Mouse (Mus musculus) adrenal gland, postnatal 36 days (tissue): ENCODE data around the gene Cdk11b. TPM values are rescaled to one million over a fixed set of nuclear protein-coding genes. Genes with fewer than 3 reads are reported as not detected.
A peak's percentile ranks its signal among the peaks of the same experiment; 100 is the strongest.

Experiments used
- DNase-seq, 2 experiments: peaks; one replicate each; pipeline ENCODE4 v3.0.0; 2021; ENCODE audit warnings: mixed read lengths in 1 of 2
- long read RNA-seq, 2 experiments: library from polyadenylated mRNA; stranded (forward); transcript quantifications; one replicate each; pipeline ENCODE4 v2.0.0; 2021; ENCODE audit warnings: borderline sequencing depth in 2 of 2
- total RNA-seq, 2 experiments: library from RNA; stranded (reverse); gene quantifications; 2 replicates each; pipeline ENCODE4 v1.2.3; 2021

Cdk11b gene
- total RNA-seq, result 10 to 100 TPM; 42.5 to 52.6 TPM
- long read RNA-seq, experiment 1, transcript Cdk11b-201 (20 exons, 2,595 nt), result major isoform, 18 of 75 reads
- long read RNA-seq, experiment 1, transcript Cdk11b-202 (20 exons, 2,673 nt), result minor isoform, 6 of 75 reads
- long read RNA-seq, experiment 1, partial matches to known transcripts, result 26 of 75 reads
- long read RNA-seq, experiment 1, other reads (novel, unspliced or antisense), result 25 of 75 reads
- long read RNA-seq, experiment 2, transcript Cdk11b-202 (20 exons, 2,673 nt), result minor isoform, 6 of 28 reads
- long read RNA-seq, experiment 2, transcript Cdk11b-201 (20 exons, 2,595 nt), result major isoform, 10 of 28 reads
- long read RNA-seq, experiment 2, partial matches to known transcripts, result 4 of 28 reads
- long read RNA-seq, experiment 2, other reads (novel, unspliced or antisense), result 8 of 28 reads

DNA sequence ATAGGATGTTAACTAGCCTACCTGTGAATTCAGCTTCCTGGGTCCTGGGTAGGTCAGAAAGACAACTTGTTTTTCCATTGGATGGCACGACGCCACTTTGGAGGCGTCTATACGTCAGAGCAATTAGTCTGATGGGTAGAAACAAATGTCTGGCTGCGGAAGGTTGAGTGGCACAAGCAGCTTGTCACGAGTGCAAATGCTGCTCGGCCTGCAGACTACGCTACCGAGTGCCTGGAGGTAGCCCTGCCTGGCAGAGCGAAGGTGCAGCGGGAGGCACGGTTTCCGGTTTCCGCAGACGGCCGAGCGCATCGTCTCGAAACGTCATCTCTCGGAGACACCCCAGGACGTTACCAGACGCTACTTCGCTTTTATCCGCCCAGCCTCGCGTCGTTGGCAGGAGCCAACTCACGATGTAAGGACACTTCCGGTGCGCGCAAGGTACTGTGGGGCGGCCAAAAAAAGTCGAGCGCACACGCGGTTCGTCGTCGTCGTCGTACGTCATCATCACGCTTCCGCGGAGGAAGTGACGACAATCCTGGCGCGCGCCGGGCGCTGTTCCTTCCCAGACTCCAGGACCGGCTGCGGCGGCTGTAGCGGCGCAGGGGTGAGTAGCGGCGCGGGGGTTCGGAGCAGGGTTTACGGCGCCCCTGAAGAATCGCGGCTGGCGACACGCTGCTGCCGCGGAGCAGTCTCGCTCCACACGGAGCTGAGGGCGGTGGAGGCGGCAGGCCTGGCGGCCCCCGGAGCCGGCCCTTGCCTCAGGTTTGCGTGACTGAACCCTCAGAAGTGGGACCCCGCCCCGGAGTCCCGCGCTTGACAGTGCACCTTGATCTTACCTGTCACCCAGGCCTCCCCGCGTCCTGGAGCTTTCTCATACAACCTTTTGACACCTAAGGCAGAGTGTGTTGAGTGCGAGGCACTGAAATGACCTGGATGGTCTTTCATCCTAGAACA lies at the start of gene Cdk11b:
TSS of gene Cdk11b (plus strand) at position 517 of the 954 bp plus-strand sequence.
- peak; percentile 95 to 96 for DNase-seq

- no peak for DNase-seq
Measured at GRCm38 (mm10) chr4:155574931-155575330, 49.7 kb upstream of the Cdk11b start.

- no peak for DNase-seq
Measured at GRCm38 (mm10) chr4:155575521-155575920, 49.1 kb upstream of the Cdk11b start.

- DNase-seq, result peak; percentile 77 to 83
Measured at GRCm38 (mm10) chr4:155577132-155577531, 47.5 kb upstream of the Cdk11b start.

- DNase-seq, result no peak
Measured at GRCm38 (mm10) chr4:155577741-155578140, 46.9 kb upstream of the Cdk11b start.

GRCm38 (mm10) chr4:155578336-155579125 lies 46.1 kb upstream of the Cdk11b start:
- peak; percentile 95 for DNase-seq

- peak; percentile 66 to 73 for DNase-seq
Measured at GRCm38 (mm10) chr4:155580420-155580819, 44.2 kb upstream of the Cdk11b start.

GRCm38 (mm10) chr4:155582279-155582905 lies 42.3 kb upstream of the Cdk11b start:
- peak; percentile 71 to 83 for DNase-seq

- DNase-seq, result no peak
Measured at GRCm38 (mm10) chr4:155589356-155589755, 35.3 kb upstream of the Cdk11b start.

- DNase-seq, result peak in 1 of 2 experiments; percentile 59
Measured at GRCm38 (mm10) chr4:155591012-155591719, 33.5 kb upstream of the Cdk11b start.

DNA sequence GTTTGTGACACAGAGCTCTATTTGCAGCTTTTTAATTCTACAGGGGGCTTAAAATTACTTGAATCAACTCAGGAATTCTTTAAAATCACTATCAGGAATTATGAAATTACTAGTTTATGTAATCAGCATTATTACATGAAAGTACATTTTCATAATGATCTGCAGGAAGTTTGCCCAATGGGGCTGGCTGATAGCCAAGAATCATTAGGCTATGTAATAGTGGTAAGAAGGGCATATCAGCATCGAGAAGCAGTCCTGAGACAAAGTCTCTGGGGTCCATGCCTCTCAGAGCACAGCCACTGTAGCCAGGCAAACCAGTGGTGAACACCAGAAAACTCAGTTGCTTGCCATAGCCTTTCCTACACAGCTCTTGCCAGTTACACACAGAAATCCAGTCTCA lies 30.9 kb upstream of the Cdk11b start:
- DNase-seq, result peak in 1 of 2 experiments; percentile 57

DNA sequence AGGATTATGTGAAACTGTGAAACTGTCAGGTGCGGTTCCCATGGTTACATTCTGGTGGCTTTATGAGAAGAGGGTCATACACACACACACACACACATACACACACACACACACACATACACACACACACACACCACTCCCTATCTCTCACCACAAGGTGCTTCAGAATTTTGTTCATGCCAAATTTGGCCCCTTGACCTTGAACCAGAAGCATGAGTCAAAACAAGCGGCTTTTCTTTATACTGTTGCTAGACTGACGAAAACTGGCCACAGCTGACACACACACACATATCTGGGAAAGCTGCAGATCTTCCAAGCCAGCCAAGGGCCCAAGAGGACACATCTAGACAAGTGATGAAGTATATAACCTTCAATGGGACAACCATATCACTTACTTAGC lies 28.9 kb upstream of the Cdk11b start:
- peak; percentile 51 for DNase-seq

GRCm38 (mm10) chr4:155596606-155597005 lies 28.0 kb upstream of the Cdk11b start:
- DNase-seq, result no peak

DNA sequence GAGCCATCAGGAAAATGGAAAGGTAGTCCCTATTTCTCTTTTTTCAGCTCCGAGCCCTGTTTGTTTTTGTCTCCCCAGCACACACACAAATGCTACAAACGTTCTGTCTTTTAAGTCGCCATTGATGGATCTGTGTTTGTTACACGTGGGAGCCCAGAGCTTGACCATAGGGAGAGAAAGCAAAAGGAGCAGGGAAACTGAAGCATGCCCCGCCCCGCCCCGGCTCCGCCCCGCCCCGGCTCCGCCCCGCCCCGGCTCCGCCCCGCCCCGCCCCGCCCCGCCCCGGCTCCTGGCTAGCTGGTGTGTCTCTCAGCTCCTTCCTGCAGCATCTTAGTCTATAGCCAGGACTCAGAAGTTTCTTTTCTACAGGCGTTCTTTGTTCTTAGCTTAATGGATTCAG lies 26.1 kb upstream of the Cdk11b start:
- no peak for DNase-seq

- DNase-seq, result peak; percentile 52 to 71
Measured at GRCm38 (mm10) chr4:155599901-155600825, 24.5 kb upstream of the Cdk11b start.

DNA sequence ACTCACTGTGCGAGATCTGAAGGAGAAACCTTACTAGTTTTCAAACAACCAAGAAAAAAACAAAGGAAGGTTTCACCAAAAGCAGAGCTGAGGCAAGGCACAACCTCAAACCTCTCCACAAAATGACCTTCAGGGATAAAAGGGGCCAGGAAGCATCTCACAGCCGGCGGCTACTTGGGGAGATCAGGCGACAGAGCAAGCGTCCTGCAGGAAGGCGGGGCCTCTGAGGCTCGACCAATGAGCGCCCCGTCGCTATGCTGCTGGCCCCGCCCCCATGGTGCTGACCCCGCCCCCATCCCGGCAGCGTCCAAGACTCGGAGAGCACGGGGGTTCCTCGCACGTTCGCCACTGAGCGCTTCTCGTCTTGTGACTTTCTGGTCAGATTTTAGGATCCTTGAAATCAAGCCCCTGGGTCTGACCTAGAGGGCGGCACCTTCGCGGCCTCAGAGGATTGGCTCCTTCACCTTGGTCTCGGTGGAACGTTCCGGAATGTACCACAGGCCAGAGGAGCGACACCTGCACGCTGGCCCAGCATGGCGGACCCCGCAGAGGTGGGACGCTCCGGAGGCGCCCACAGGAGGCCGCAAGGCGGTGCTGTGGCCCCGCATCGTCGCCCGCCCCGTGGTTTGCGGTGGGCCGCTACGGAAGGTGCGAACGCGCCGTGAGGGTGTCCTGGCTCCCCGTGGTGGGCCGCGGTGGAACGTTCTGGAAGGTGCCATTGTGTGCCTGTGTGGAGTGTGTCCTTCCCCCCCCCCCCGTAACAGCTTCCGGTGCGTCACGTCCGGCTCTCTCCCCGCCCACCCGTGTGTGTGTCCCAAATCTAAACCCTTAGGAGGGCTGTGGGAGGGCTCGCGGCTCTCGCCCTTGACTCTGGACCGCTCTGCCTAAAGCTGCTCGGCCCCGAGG lies 23.3 kb upstream of the Cdk11b start, which contains the start of gene Slc35e2:
TSS of gene Slc35e2 (plus strand) at position 326 of the 906 bp plus-strand sequence.
- peak; percentile 92 to 96 for DNase-seq

DNA sequence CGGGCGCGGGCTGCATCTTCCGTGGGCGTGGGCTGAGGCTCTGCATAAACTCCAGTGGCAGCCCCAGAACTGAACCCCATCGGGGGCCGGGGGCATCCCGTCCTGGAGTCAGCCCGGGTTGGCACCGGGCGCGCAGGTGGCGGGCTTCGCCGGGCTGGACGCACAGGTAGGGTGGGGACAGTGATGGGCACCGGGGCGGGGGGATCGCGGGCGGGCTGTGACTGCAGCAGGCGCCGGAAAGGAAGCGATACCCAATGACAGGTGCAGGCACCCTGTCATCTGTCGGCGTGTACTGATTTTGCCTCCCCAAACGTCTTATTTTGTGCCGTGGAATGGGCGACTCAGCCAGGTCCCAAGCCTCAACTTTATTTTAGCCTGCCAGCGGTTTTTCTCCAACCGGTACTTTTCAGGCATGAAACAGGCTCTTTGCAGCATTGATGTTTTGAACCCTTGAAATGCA lies 22.6 kb upstream of the Cdk11b start:
- DNase-seq, result no peak

DNA sequence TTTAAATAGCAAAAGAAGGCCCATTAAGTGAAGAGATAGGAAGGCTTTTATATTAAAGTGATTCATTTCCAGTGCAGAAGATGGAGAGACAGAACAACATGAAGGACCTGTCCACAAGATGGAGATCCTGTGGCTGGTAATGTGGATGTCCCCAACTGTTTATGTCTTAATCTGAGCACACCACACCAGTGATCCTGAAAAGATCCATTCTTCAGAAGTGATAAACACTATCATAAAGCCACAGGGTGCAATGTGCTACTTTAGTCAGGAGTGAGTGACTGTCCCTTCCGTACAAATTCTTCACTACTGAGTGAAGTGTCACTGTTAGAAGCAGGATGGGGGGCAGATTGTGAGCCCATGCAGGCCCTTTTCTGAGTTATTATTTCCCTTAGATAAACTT lies 21.9 kb upstream of the Cdk11b start:
- DNase-seq, result no peak
